Mouse (Mus musculus) MEL (cell line): Measurements from ENCODE around the gene BC024978. TPM values are rescaled to one million over a fixed set of nuclear protein-coding genes. Genes with fewer than 3 reads are reported as not detected.

Experiments
- DNase-seq: peaks from one replicate; pipeline ENCODE4 v3.0.0; 2011; ENCODE audit warnings: low read depth, low spot score
- H3K27ac ChIP-seq: 2 replicates; pipeline ENCODE4 v1.5.1; 2012; ENCODE audit warnings: low read depth, mild to moderate bottlenecking, control low read depth, low read length, moderate library complexity; ENCODE audit not compliant: control insufficient read depth
- H3K27me3 ChIP-seq, 2 experiments: fragments of 150-350 bp in 1 of 2; sonication (generic) in 1 of 2; 2 replicates each; pipeline ENCODE4 v1.6.1; 2012; ENCODE audit warnings: low read length in 2 of 2, mild to moderate bottlenecking in 2 of 2, improper control_type of control experiment in 1 of 2, moderate library complexity in 1 of 2; ENCODE audit not compliant: insufficient read depth in 2 of 2, control insufficient read depth in 1 of 2
- H3K36me3 ChIP-seq, 2 experiments: 2 replicates each; pipeline ENCODE4 v1.6.1; 2012 to 2014; ENCODE audit warnings: low read length in 2 of 2, improper control_type of control experiment in 1 of 2, inconsistent platforms in 1 of 2, mild to moderate bottlenecking in 1 of 2; ENCODE audit not compliant: insufficient read depth in 2 of 2, control insufficient read depth in 1 of 2
- H3K4me1 ChIP-seq, 2 experiments: fragments of 150-350 bp in 1 of 2; sonication (generic) in 1 of 2; 2 replicates each; pipeline ENCODE4 v1.6.1; 2012; ENCODE audit warnings: low read length in 2 of 2, improper control_type of control experiment in 1 of 2, mild to moderate bottlenecking in 1 of 2; ENCODE audit not compliant: insufficient read depth in 2 of 2, control insufficient read depth in 1 of 2
- H3K4me3 ChIP-seq, 2 experiments: fragments of 150-350 bp in 1 of 2; sonication (generic) in 1 of 2; 2 replicates each; pipeline ENCODE4 v1.5.1; 2012; ENCODE audit warnings: low read depth in 2 of 2, low read length in 2 of 2, mild to moderate bottlenecking in 2 of 2, moderate library complexity in 2 of 2, control low read depth in 1 of 2, improper control_type of control experiment in 1 of 2; ENCODE audit not compliant: control insufficient read depth in 1 of 2, insufficient read depth in 1 of 2
- H3K79me2 ChIP-seq: 2 replicates; pipeline ENCODE4 v1.6.1; 2012; ENCODE audit warnings: mild to moderate bottlenecking, low read length, moderate library complexity; ENCODE audit not compliant: control insufficient read depth, poor library complexity, insufficient read depth
- H3K9ac ChIP-seq: 2 replicates; pipeline ENCODE4 v1.6.1; 2012; ENCODE audit warnings: low read depth, mild to moderate bottlenecking, control low read depth, low read length, moderate library complexity; ENCODE audit not compliant: control insufficient read depth, poor library complexity, severe bottlenecking
- H3K9me3 ChIP-seq: fragments of 150-350 bp; sonication (generic); replicated peaks from 2 replicates; pipeline ENCODE4 v1.6.1; 2012; ENCODE audit warnings: mild to moderate bottlenecking, low read length, improper control_type of control experiment, moderate library complexity; ENCODE audit not compliant: insufficient read depth
- CHD1 ChIP-seq: IDR thresholded peaks from 2 replicates; pipeline ENCODE4 v1.6.1; 2012; ENCODE audit warnings: low read depth, mild to moderate bottlenecking, inconsistent platforms, low read length, improper control_type of control experiment
- CTCF ChIP-seq, 3 experiments: IDR thresholded peaks in 2 of 3; conservative IDR thresholded peaks in 1 of 3; 2 replicates each; pipeline ENCODE4 v1.5.1; 2011 to 2012; ENCODE audit warnings: low read length in 3 of 3, low read depth in 2 of 3, mild to moderate bottlenecking in 2 of 3, improper control_type of control experiment in 1 of 3, inconsistent platforms in 1 of 3, mixed read lengths in 1 of 3, moderate library complexity in 1 of 3; ENCODE audit not compliant: control insufficient read depth in 1 of 3, insufficient read depth in 1 of 3, poor library complexity in 1 of 3, severe bottlenecking in 1 of 3
- E2F4 ChIP-seq: IDR thresholded peaks from 2 replicates; pipeline ENCODE4 v1.6.1; 2011; ENCODE audit warnings: low read depth, low read length, improper control_type of control experiment, borderline replicate concordance
- GABPA ChIP-seq: IDR thresholded peaks from 2 replicates; pipeline ENCODE4 v1.6.1; 2012; ENCODE audit warnings: low read depth, mild to moderate bottlenecking, inconsistent platforms, low read length, improper control_type of control experiment, moderate library complexity
- GATA1 ChIP-seq: IDR thresholded peaks from 2 replicates; pipeline ENCODE4 v1.6.1; 2011; ENCODE audit warnings: low read depth, low read length, improper control_type of control experiment
- HCFC1 ChIP-seq: IDR thresholded peaks from 2 replicates; pipeline ENCODE4 v1.6.1; 2012; ENCODE audit warnings: low read depth, mild to moderate bottlenecking, inconsistent platforms, low read length, improper control_type of control experiment, moderate library complexity
- MAX ChIP-seq: IDR thresholded peaks from 2 replicates; pipeline ENCODE4 v1.6.1; 2011; ENCODE audit warnings: low read length, improper control_type of control experiment
- MXI1 ChIP-seq: IDR thresholded peaks from 2 replicates; pipeline ENCODE4 v1.6.1; 2011; ENCODE audit warnings: mild to moderate bottlenecking, low read depth, low read length, improper control_type of control experiment
- MYB ChIP-seq: IDR thresholded peaks from 2 replicates; pipeline ENCODE4 v1.6.1; 2011; ENCODE audit warnings: mild to moderate bottlenecking, low read depth, low read length, improper control_type of control experiment
- POLR2AphosphoS2 ChIP-seq: IDR thresholded peaks from 2 replicates; pipeline ENCODE4 v1.6.1; 2011; ENCODE audit warnings: low read length, improper control_type of control experiment
- RAD21 ChIP-seq: IDR thresholded peaks from 2 replicates; pipeline ENCODE4 v1.6.1; 2011; ENCODE audit warnings: mild to moderate bottlenecking, low read depth, low read length, improper control_type of control experiment
- RCOR1 ChIP-seq: IDR thresholded peaks from 2 replicates; pipeline ENCODE4 v1.6.1; 2012; ENCODE audit warnings: low read depth, mild to moderate bottlenecking, inconsistent platforms, low read length, improper control_type of control experiment
- SIN3A ChIP-seq: IDR thresholded peaks from 2 replicates; pipeline ENCODE4 v1.6.1; 2012; ENCODE audit warnings: low read length, improper control_type of control experiment, inconsistent platforms
- SMC3 ChIP-seq: IDR thresholded peaks from 2 replicates; pipeline ENCODE4 v1.6.1; 2011; ENCODE audit warnings: low read depth, low read length, improper control_type of control experiment
- TBP ChIP-seq: IDR thresholded peaks from 2 replicates; pipeline ENCODE4 v1.8.0; 2011; ENCODE audit warnings: low read depth, low read length, improper control_type of control experiment
- TCF12 ChIP-seq: IDR thresholded peaks from 2 replicates; pipeline ENCODE4 v1.6.1; 2014; ENCODE audit warnings: low read depth, mild to moderate bottlenecking, inconsistent platforms, low read length, improper control_type of control experiment, moderate library complexity
- USF1 ChIP-seq: IDR thresholded peaks from 2 replicates; pipeline ENCODE4 v1.6.1; 2014; ENCODE audit warnings: low read depth, mild to moderate bottlenecking, inconsistent platforms, low read length, improper control_type of control experiment, moderate library complexity
- polyA plus RNA-seq, 2 experiments: library from polyadenylated mRNA; stranded (reverse) in 1 of 2; unstranded in 1 of 2; fragments of >175 nt in 1 of 2; fragments of >200 nt in 1 of 2; gene quantifications; 2 replicates each; pipeline versions ENCODE4 v1.2.1 to v1.2.4; 2012; ENCODE audit warnings: low replicate concordance in 2 of 2, low read depth in 1 of 2; ENCODE audit not compliant: insufficient read length in 2 of 2, insufficient read depth in 1 of 2, missing spikeins in 1 of 2
- total RNA-seq: library from RNA; depleted of rRNA; stranded (reverse); fragments of 300-350 nt; gene quantifications from 2 replicates; pipeline ENCODE4 v1.2.3, GENCODE M21; 2012

The BC024978 gene
- total and polyA plus RNA-seq, 3 experiments = 2.1 to 7.1 TPM; not detected in 1

GRCm38 (mm10) chr7:27153205-27153764 lies 42.3 kb upstream of the BC024978 start, which contains the start of gene Cyp2t4:
Gene Cyp2t4, plus strand, starts transcription at chr7:27153714.
- no peak for TF ChIP-seq TCF12
- TF ChIP-seq GABPA = no peak
- no peak for TF ChIP-seq TBP
- TF ChIP-seq HCFC1 = no peak
- TF ChIP-seq USF1 = no peak
- TF ChIP-seq SIN3A = no peak
- no peak for TF ChIP-seq POLR2AphosphoS2
- TF ChIP-seq CHD1 = no peak
- no peak for TF ChIP-seq MYB
- no peaks in the 10 kb centered on the region for H3K27me3 ChIP-seq
- H3K27ac ChIP-seq = no peak within 1 kb of the TSS
- no peak for DNase-seq
- H3K9ac ChIP-seq = no peak within 1 kb of the TSS
- no peaks in the 10 kb centered on the region for H3K79me2 ChIP-seq
- H3K36me3 ChIP-seq = no peaks in the 10 kb centered on the region
- H3K9me3 ChIP-seq = no peaks in the 10 kb centered on the region
- H3K4me3 ChIP-seq = no peak within 1 kb of the TSS
- H3K4me1 ChIP-seq = no peaks in the 10 kb centered on the region

- H3K27me3 ChIP-seq = no peaks in the 10 kb centered on the region
- H3K9ac ChIP-seq = no peak overlapping the region
- H3K4me3 ChIP-seq = no peak overlapping the region
- no peaks in the 10 kb centered on the region for H3K4me1 ChIP-seq
- TF ChIP-seq MXI1 = no peak
- TF ChIP-seq E2F4 = no peak
- no peak for TF ChIP-seq RAD21
- no peak for TF ChIP-seq SMC3
- TF ChIP-seq GATA1 = no peak
- TF ChIP-seq MAX = no peak
- TF ChIP-seq CHD1 = no peak
- TF ChIP-seq CTCF (IDR thresholded peaks at IDR 0.05 in 2 of 3, conservative IDR thresholded peaks at IDR 0.05 in 1 of 3; ENCODE audit: control insufficient read depth in 1 of 3, insufficient read depth in 1 of 3, low read depth in 2 of 3, low read length in 3 of 3, poor library complexity in 1 of 3, severe bottlenecking in 1 of 3) = no peak
- TF ChIP-seq TCF12 = no peak
- TF ChIP-seq RCOR1 = no peak
- no peaks in the 10 kb centered on the region for H3K9me3 ChIP-seq
- no peak for DNase-seq
- no peaks in the 10 kb centered on the region for H3K36me3 ChIP-seq
- no peaks in the 10 kb centered on the region for H3K79me2 ChIP-seq
- H3K27ac ChIP-seq = no peak overlapping the region
Measured at GRCm38 (mm10) chr7:27156005-27156404, 39.6 kb upstream of the BC024978 start.
